Mouse (Mus musculus) layer of hippocampus, adult 9-10 months (tissue): Measurements from ENCODE around the gene Nemp1.
"Not testable (repeated sequence)": the region's sequence is repeated elsewhere in the genome, so short reads cannot be mapped to it uniquely, and the experiment has no call there.

Experiments
- DNase-seq: peaks from one replicate; pipeline ENCODE4 v3.0.0; 2022; ENCODE audit warnings: low spot score

Gene Nemp1

GRCm38 (mm10) chr10:127645791-127646190 lies 20.9 kb upstream of the Nemp1 start:
- no peak for DNase-seq

- DNase-seq: no peak
Observed at GRCm38 (mm10) chr10:127652906-127653638, 13.6 kb upstream of the Nemp1 start.

- DNase-seq: no peak
Observed at GRCm38 (mm10) chr10:127654970-127655579, 11.6 kb upstream of the Nemp1 start.

GRCm38 (mm10) chr10:127657617-127658016 lies 9.1 kb upstream of the Nemp1 start:
- not testable (repeated sequence) for DNase-seq

GRCm38 (mm10) chr10:127658076-127658475 lies 8.6 kb upstream of the Nemp1 start:
- no peak for DNase-seq

GRCm38 (mm10) chr10:127659551-127659950 lies 7.2 kb upstream of the Nemp1 start:
- DNase-seq: no peak

GRCm38 (mm10) chr10:127661291-127661914 lies 5.3 kb upstream of the Nemp1 start:
- DNase-seq: no peak

GRCm38 (mm10) chr10:127661915-127662663 lies 4.6 kb upstream of the Nemp1 start:
- no peak for DNase-seq

- no peak for DNase-seq
Observed at GRCm38 (mm10) chr10:127662666-127663253, 3.9 kb upstream of the Nemp1 start.

GRCm38 (mm10) chr10:127663590-127663989 lies 3.1 kb upstream of the Nemp1 start:
- DNase-seq: no peak

- DNase-seq: no peak
Observed at GRCm38 (mm10) chr10:127664166-127664565, 2.5 kb upstream of the Nemp1 start.

- DNase-seq: no peak
Observed at GRCm38 (mm10) chr10:127664891-127665290, 1.8 kb upstream of the Nemp1 start.

- DNase-seq: no peak
Observed at GRCm38 (mm10) chr10:127665366-127666181, 1.1 kb upstream of the Nemp1 start.

- no peak for DNase-seq
Observed at GRCm38 (mm10) chr10:127667269-127668092, 780 bp downstream of the Nemp1 start.

- DNase-seq: no peak
Observed at GRCm38 (mm10) chr10:127668093-127669050, 1.7 kb downstream of the Nemp1 start, which contains the start of gene Nab2. Gene Nab2 (minus strand): TSS chr10:127668568.

GRCm38 (mm10) chr10:127669170-127669569 lies 2.5 kb downstream of the Nemp1 start:
- DNase-seq: no peak

GRCm38 (mm10) chr10:127670185-127670584 lies 3.5 kb downstream of the Nemp1 start:
- no peak for DNase-seq

GRCm38 (mm10) chr10:127671276-127671675 lies 4.6 kb downstream of the Nemp1 start:
- no peak for DNase-seq

GRCm38 (mm10) chr10:127674046-127674655 lies 7.5 kb downstream of the Nemp1 start:
- DNase-seq: no peak
